Mouse (Mus musculus): ENCODE data around the gene Apof. TPM values are rescaled to one million over a fixed set of nuclear protein-coding genes. Genes with fewer than 3 reads are reported as not detected.
"Not testable (repeated sequence)": the region's sequence is repeated elsewhere in the genome, so short reads cannot be mapped to it uniquely, and the experiment has no call there.

The Apof gene
- polyA plus RNA-seq, 1 experiment from 2014 or later, result 7.3 TPM

DNA sequence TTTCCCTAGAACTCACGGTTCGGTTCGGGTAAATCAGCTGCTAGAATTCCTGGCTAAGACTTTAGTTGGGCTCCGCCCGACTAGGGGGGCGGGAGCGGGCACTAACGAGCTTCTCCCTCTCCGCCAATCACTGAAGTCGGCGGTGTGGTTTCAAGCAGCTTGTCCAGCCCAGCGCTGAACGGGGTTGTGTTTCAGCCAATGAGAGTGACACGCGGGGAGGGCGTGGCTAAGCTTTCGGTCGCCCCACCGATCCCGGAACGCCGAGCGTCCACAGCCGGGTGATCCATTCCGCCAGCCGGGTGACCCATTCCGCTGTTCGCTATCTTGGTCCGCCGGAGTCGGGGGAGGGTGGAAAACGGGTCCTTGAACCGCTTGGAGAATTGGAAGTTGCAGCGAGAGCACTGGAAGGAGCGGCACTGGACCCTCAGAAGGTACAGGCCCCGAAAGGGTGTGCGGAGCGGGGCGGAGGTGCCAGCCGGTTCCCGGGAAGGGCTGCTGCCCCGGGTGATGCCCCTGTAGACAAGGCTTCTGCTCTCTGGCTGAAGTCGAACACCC, 1.9 kb downstream of the Apof start, which contains the start of gene Stat2:
Stat2 (plus strand) TSS at position 273 of the 555 bp plus-strand sequence.
- peak within 1 kb of the TSS; percentile 79 for H3K4me2 ChIP-seq (ENCODE audit: low read depth, low read length)
- no peaks in the 10 kb centered on the region for H3K36me3 ChIP-seq (ENCODE audit: control insufficient read depth, insufficient read depth, low read length)
- H3K4me3 ChIP-seq (replicated peaks; ENCODE audit: low read length), result peak within 1 kb of the TSS; percentile 95
- ATAC-seq (ENCODE audit: insufficient read depth, low FRiP score), result peak; percentile 99
- WGBS, result under 1% methylated on average over 43 of the region's 43 CpGs
- no peaks in the 10 kb centered on the region for H3K9me3 ChIP-seq (replicated peaks; ENCODE audit: control insufficient read depth, low read length)
- H3K27ac ChIP-seq (ENCODE audit: low read length), result peak within 1 kb of the TSS; percentile 66
- H3K27me3 ChIP-seq (ENCODE audit: control insufficient read depth, insufficient read depth, low read length), result no peaks in the 10 kb centered on the region
- no peaks in the 10 kb centered on the region for H3K4me1 ChIP-seq (ENCODE audit: control insufficient read depth, insufficient read depth, low read length)
- peak within 1 kb of the TSS; percentile 89 for H3K9ac ChIP-seq (ENCODE audit: low read length)

DNA sequence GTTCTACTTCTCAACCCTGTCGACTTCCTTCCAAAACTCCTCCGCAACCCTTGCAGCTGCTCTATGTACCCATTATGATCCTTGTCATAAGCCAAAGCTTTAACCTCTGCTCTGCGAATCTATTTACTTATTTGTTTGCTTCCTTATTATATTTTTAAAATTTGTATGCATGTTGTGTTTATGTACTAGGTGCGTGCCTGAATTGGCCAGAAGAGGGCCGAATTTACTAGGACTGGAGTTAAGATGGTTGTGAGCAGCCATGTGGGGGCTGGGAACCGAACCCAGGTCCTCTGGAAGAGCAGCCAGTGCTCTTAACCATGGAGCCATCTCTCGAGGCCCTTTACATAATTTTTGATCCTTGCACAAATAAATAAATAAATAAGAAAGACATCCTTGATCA, 2.4 kb downstream of the Apof start:
- Histone ChIP-seq H3K9ac (ENCODE audit: low read length) (peak overlapping the region; percentile 89), H3K27ac (ENCODE audit: low read length) (peak overlapping the region; percentile 66), H3K27me3 (ENCODE audit: control insufficient read depth, insufficient read depth, low read length) (no peaks in the 10 kb centered on the region), H3K9me3 (replicated peaks; ENCODE audit: control insufficient read depth, low read length) (no peaks in the 10 kb centered on the region), H3K36me3 (ENCODE audit: control insufficient read depth, insufficient read depth, low read length) (no peaks in the 10 kb centered on the region), H3K4me1 (ENCODE audit: control insufficient read depth, insufficient read depth, low read length) (no peaks in the 10 kb centered on the region), H3K4me3 (replicated peaks; ENCODE audit: low read length) (peak overlapping the region; percentile 95), H3K4me2 (ENCODE audit: low read depth, low read length) (peak overlapping the region; percentile 73)
- 40% methylated on average over 7 of the region's 7 CpGs for WGBS
- no peak for ATAC-seq (ENCODE audit: insufficient read depth, low FRiP score)

DNA sequence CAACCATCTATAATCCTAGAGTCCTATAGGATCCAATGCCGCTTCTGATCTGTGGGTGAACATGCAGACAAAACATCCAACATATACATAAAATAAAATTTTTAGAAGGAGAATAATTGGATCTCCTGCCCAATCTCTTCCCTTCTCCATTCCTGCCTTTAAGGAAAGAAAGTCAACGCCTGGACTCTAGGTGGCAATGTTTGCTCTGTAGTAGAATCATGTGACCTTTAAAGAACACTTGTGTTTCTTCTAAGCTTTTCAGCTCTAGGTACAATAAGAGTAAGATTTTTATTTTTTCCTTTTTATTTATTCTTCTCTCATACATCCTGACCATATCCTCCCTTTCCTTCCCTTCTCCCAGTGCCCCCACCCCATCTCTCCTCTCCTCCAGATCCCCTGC, 3.4 kb downstream of the Apof start:
- Histone ChIP-seq H3K27ac (ENCODE audit: low read length) (no peak overlapping the region), H3K9ac (ENCODE audit: low read length) (no peak overlapping the region), H3K4me1 (ENCODE audit: control insufficient read depth, insufficient read depth, low read length) (no peaks in the 10 kb centered on the region), H3K36me3 (ENCODE audit: control insufficient read depth, insufficient read depth, low read length) (no peaks in the 10 kb centered on the region), H3K27me3 (ENCODE audit: control insufficient read depth, insufficient read depth, low read length) (no peaks in the 10 kb centered on the region), H3K9me3 (replicated peaks; ENCODE audit: control insufficient read depth, low read length) (no peaks in the 10 kb centered on the region), H3K4me2 (ENCODE audit: low read depth, low read length) (no peak overlapping the region), H3K4me3 (replicated peaks; ENCODE audit: low read length) (no peak overlapping the region)
- ATAC-seq (ENCODE audit: insufficient read depth, low FRiP score), result no peak
- 59% methylated on average over 2 of the region's 2 CpGs for WGBS

DNA sequence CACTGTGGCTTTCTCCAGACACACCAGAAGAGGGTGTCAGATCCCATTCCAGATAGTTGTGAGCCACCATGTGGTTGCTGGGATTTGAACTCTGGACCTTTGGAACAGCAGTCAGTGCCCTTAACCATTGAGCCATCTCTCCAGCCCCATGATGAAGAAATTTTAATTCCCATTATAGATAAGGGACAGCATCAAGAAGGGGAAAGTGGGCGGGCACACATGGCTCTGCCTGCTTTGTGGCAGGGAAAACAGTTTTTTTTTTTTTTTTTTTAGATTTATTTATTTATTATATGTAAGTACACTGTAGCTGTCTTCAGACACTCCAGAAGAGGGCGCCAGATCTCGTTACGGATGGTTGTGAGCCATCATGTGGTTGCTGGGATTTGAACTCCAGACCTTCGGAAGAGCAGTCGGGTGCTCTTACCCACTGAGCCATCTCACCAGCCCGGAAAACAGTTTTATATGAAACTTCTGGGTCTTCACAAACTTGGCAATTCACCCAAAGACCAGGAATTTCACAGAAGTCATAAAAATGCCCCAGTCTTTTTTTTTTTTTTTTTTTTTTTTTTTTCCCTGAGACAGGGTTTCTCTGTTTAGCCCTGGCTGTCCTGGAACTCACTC, 4.5 kb downstream of the Apof start:
- WGBS, result 90% methylated on average over 4 of the region's 7 CpGs
- not testable (repeated sequence) for H3K4me2 ChIP-seq (ENCODE audit: low read depth, low read length); H3K27me3 ChIP-seq (ENCODE audit: control insufficient read depth, insufficient read depth, low read length); H3K36me3 ChIP-seq (ENCODE audit: control insufficient read depth, insufficient read depth, low read length); H3K4me3 ChIP-seq (replicated peaks; ENCODE audit: low read length); H3K27ac ChIP-seq (ENCODE audit: low read length); H3K9ac ChIP-seq (ENCODE audit: low read length); ATAC-seq (ENCODE audit: insufficient read depth, low FRiP score); H3K4me1 ChIP-seq (ENCODE audit: control insufficient read depth, insufficient read depth, low read length); H3K9me3 ChIP-seq (replicated peaks; ENCODE audit: control insufficient read depth, low read length)

DNA sequence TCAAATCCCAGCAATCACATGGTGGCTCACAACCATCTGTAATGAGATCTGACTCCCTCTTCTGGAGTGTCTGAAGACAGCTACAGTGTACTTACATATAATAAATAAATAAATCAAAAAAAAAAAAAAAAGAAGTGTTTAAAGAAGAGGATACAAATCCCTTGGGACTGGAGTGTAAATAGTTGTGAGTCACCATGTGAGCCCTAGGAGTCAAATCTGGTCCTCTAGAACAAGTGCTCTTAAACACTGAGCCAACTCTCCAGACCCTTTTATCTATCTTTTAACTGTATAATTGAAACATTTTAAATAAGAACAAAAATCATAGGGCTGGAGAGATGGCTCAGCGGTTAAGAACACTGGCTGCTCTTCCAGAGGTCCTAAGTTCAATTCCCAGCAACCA, 6.9 kb downstream of the Apof start:
- not testable (repeated sequence) for H3K9ac ChIP-seq (ENCODE audit: low read length); H3K4me2 ChIP-seq (ENCODE audit: low read depth, low read length); ATAC-seq (ENCODE audit: insufficient read depth, low FRiP score); H3K4me3 ChIP-seq (replicated peaks; ENCODE audit: low read length); H3K27me3 ChIP-seq (ENCODE audit: control insufficient read depth, insufficient read depth, low read length); H3K27ac ChIP-seq (ENCODE audit: low read length); H3K9me3 ChIP-seq (replicated peaks; ENCODE audit: control insufficient read depth, low read length); H3K4me1 ChIP-seq (ENCODE audit: control insufficient read depth, insufficient read depth, low read length)
- WGBS, result 96% methylated on average over 1 of the region's 1 CpGs
- peaks cover 13% of the 10 kb centered on the region for H3K36me3 ChIP-seq (ENCODE audit: control insufficient read depth, insufficient read depth, low read length)

DNA sequence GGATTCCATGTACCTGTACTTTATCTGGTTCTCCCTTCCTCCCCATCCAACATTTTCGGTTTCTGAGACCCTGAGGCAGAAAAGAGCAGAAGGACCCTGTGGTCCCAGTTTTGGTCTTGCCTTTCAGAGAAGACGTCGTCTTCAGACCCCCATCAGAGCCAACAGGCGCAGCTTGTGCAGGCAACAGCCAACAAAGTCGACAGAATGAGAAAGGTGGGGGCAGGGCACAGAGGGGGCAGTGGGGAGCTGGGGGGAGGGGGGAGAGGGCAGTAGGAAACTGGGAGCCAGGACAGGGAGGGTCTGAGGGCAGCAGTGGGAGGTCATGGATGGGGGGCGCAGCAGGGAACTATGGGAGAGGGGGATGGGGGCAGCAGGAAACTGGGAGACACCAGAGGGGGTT, 9.7 kb downstream of the Apof start:
- WGBS, result 72% methylated on average over 6 of the region's 6 CpGs
- Histone ChIP-seq H3K27ac (ENCODE audit: low read length) (no peak overlapping the region), H3K27me3 (ENCODE audit: control insufficient read depth, insufficient read depth, low read length) (no peaks in the 10 kb centered on the region), H3K4me1 (ENCODE audit: control insufficient read depth, insufficient read depth, low read length) (no peaks in the 10 kb centered on the region), H3K4me3 (replicated peaks; ENCODE audit: low read length) (no peak overlapping the region), H3K9me3 (replicated peaks; ENCODE audit: control insufficient read depth, low read length) (no peaks in the 10 kb centered on the region), H3K36me3 (ENCODE audit: control insufficient read depth, insufficient read depth, low read length) (peaks cover 13% of the 10 kb centered on the region), H3K4me2 (ENCODE audit: low read depth, low read length) (no peak overlapping the region), H3K9ac (ENCODE audit: low read length) (no peak overlapping the region)
- no peak for ATAC-seq (ENCODE audit: insufficient read depth, low FRiP score)

DNA sequence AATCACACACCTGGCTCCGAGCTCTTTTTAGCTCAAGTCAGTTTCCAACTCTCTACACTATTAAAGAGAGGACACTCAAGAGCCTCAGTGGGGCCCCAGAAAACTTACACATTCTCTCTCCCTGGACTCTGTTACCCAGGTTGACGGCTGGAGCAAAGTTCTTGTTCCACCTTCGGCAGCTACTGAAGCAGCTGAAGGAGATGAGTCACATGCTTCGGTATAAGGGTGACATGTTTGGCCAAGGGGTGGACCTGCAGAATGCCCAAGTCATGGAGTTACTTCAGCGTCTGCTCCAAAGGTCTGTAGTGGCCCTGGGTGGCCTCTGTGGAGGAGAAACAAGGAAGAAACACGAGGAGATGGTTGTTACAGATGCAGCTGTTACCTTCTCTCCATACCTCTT, 12.5 kb downstream of the Apof start:
- H3K4me1 ChIP-seq (ENCODE audit: control insufficient read depth, insufficient read depth, low read length), result no peaks in the 10 kb centered on the region
- H3K27ac ChIP-seq (ENCODE audit: low read length), result no peak overlapping the region
- H3K27me3 ChIP-seq (ENCODE audit: control insufficient read depth, insufficient read depth, low read length), result no peaks in the 10 kb centered on the region
- H3K9ac ChIP-seq (ENCODE audit: low read length), result no peak overlapping the region
- H3K9me3 ChIP-seq (replicated peaks; ENCODE audit: control insufficient read depth, low read length), result no peaks in the 10 kb centered on the region
- no peak overlapping the region for H3K4me2 ChIP-seq (ENCODE audit: low read depth, low read length)
- no peak for ATAC-seq (ENCODE audit: insufficient read depth, low FRiP score)
- WGBS, result 78% methylated on average over 6 of the region's 6 CpGs
- H3K4me3 ChIP-seq (replicated peaks; ENCODE audit: low read length), result no peak overlapping the region
- peaks cover 13% of the 10 kb centered on the region for H3K36me3 ChIP-seq (ENCODE audit: control insufficient read depth, insufficient read depth, low read length)

DNA sequence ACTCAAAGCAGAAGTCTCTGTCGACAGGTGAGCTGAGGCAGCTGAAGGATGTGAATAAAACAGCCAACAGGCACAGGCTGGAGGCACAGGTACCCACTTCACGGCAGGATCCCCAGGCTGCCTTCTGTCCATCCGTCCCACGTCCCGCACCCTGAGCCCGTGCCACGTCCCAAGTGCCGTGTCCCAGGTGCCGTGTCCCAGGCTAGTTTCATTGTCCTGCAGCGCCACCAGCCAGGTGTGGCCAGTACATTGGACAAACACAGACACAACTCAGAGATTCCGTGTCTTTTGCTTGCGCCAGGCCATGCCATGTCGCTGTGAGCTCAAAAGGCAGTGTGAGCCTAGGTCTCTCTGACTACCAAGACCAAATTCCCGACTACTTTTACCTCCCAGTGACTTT, 13.2 kb downstream of the Apof start:
- Histone ChIP-seq H3K27ac (ENCODE audit: low read length) (no peak overlapping the region), H3K4me2 (ENCODE audit: low read depth, low read length) (no peak overlapping the region)
- 89% methylated on average over 14 of the region's 14 CpGs for WGBS

DNA sequence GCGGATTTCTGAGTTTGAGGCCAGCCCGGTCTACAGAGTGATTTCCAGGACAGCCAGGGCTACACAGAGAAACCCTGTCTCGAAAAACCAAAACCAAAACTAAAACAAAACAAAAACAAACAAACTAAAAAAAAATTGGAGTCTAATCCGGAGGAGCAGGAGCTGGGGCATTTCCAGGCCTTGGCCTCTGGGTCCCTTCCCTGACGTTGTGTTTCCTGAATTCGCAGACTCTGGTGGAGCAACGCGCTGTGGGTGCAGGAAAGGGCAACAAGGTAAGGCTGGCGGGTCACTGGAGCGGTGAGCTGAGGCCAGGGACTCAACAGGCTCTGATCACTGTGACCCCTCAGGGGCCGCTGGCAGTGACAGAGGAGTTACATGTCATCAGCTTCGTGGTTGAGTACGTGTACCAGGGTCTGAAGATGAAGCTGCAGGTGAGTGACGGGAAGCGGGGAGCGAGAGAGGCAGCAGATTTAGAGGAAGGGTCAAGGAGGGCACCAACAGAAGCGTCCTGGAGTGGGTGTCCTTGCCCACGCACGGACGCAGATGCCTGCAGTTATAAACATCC, 14.5 kb downstream of the Apof start:
- ATAC-seq (ENCODE audit: insufficient read depth, low FRiP score), result no peak
- H3K27me3 ChIP-seq (ENCODE audit: control insufficient read depth, insufficient read depth, low read length), result no peaks in the 10 kb centered on the region
- peaks cover 9% of the 10 kb centered on the region for H3K36me3 ChIP-seq (ENCODE audit: control insufficient read depth, insufficient read depth, low read length)
- no peak overlapping the region for H3K4me2 ChIP-seq (ENCODE audit: low read depth, low read length)
- no peak overlapping the region for H3K27ac ChIP-seq (ENCODE audit: low read length)
- H3K9me3 ChIP-seq (replicated peaks; ENCODE audit: control insufficient read depth, low read length), result no peaks in the 10 kb centered on the region
- H3K4me3 ChIP-seq (replicated peaks; ENCODE audit: low read length), result no peak overlapping the region
- H3K4me1 ChIP-seq (ENCODE audit: control insufficient read depth, insufficient read depth, low read length), result no peaks in the 10 kb centered on the region
- WGBS, result 86% methylated on average over 20 of the region's 20 CpGs
- H3K9ac ChIP-seq (ENCODE audit: low read length), result no peak overlapping the region

More for the DNA sequence above, 13.2 kb downstream of the Apof start:
- Histone ChIP-seq H3K4me1 (ENCODE audit: control insufficient read depth, insufficient read depth, low read length) (no peaks in the 10 kb centered on the region), H3K9me3 (replicated peaks; ENCODE audit: control insufficient read depth, low read length) (no peaks in the 10 kb centered on the region), H3K27me3 (ENCODE audit: control insufficient read depth, insufficient read depth, low read length) (no peaks in the 10 kb centered on the region), H3K36me3 (ENCODE audit: control insufficient read depth, insufficient read depth, low read length) (peaks cover 13% of the 10 kb centered on the region), H3K9ac (ENCODE audit: low read length) (no peak overlapping the region), H3K4me3 (replicated peaks; ENCODE audit: low read length) (no peak overlapping the region)
- no peak for ATAC-seq (ENCODE audit: insufficient read depth, low FRiP score)
